Mouse (Mus musculus) myocyte (in vitro differentiated cells): ENCODE measurements around the gene Dnase2b.

Source experiments
- CEBPB ChIP-seq: IDR thresholded peaks from 2 replicates; pipeline ENCODE4 v1.6.1; 2011; ENCODE audit warnings: mild to moderate bottlenecking, moderate library complexity; ENCODE audit not compliant: poor library complexity, insufficient read depth, severe bottlenecking
- E2F4 ChIP-seq: IDR thresholded peaks from one replicate; pipeline ENCODE4 v1.6.1; 2011; ENCODE audit warnings: mild to moderate bottlenecking, control low read depth, moderate library complexity; ENCODE audit not compliant: insufficient read depth
- MAX ChIP-seq: IDR thresholded peaks from one replicate; pipeline ENCODE4 v1.6.1; 2011; ENCODE audit warnings: low read depth, mild to moderate bottlenecking, control low read depth
- MYOD1 ChIP-seq, 3 experiments: IDR thresholded peaks; one replicate each; pipeline ENCODE4 v1.6.1; 2011; ENCODE audit warnings: control low read depth in 2 of 3, low read depth in 2 of 3, mild to moderate bottlenecking in 2 of 3, moderate library complexity in 1 of 3; ENCODE audit not compliant: insufficient read length in 2 of 3, control insufficient read depth in 1 of 3
- MYOG ChIP-seq, 3 experiments: IDR thresholded peaks; one replicate each; pipeline ENCODE4 v1.6.1; 2011; ENCODE audit warnings: control low read depth in 2 of 3, low read depth in 2 of 3, mild to moderate bottlenecking in 2 of 3; ENCODE audit not compliant: insufficient read length in 2 of 3, control insufficient read depth in 1 of 3, insufficient read depth in 1 of 3
- POLR2A ChIP-seq: IDR thresholded peaks from one replicate; pipeline ENCODE4 v1.6.1; 2011; ENCODE audit warnings: low read depth, mild to moderate bottlenecking, control low read depth, moderate library complexity; ENCODE audit not compliant: insufficient read length
- POLR2AphosphoS2 ChIP-seq: IDR thresholded peaks from one replicate; pipeline ENCODE4 v1.6.1; 2011; ENCODE audit warnings: low read depth, control low read depth; ENCODE audit not compliant: insufficient read length
- TCF12 ChIP-seq: IDR thresholded peaks from one replicate; pipeline ENCODE4 v1.6.1; 2011; ENCODE audit warnings: mild to moderate bottlenecking, control low read depth; ENCODE audit not compliant: poor library complexity, insufficient read depth, severe bottlenecking
- TCF3 ChIP-seq: IDR thresholded peaks from one replicate; pipeline ENCODE4 v1.6.1; 2011; ENCODE audit warnings: low read depth, control low read depth; ENCODE audit not compliant: insufficient read length
- USF1 ChIP-seq: IDR thresholded peaks from one replicate; pipeline ENCODE4 v1.6.1; 2011; ENCODE audit warnings: low read depth, mild to moderate bottlenecking, control low read depth, moderate library complexity

- no peak for TF ChIP-seq POLR2A
- TF ChIP-seq MYOD1 (IDR thresholded peaks at IDR 0.05; ENCODE audit: control insufficient read depth in 1 of 3, insufficient read length in 2 of 3, low read depth in 2 of 3) = no peak
- no peak for TF ChIP-seq MAX
- no peak for TF ChIP-seq E2F4
- no peak for TF ChIP-seq CEBPB
- TF ChIP-seq TCF3 = no peak
- no peak for TF ChIP-seq TCF12
- no peak for TF ChIP-seq POLR2AphosphoS2
- TF ChIP-seq USF1 = no peak
- no peak for TF ChIP-seq MYOG (IDR thresholded peaks at IDR 0.05; ENCODE audit: control insufficient read depth in 1 of 3, insufficient read depth in 1 of 3, insufficient read length in 2 of 3, low read depth in 2 of 3)
Observed at GRCm38 (mm10) chr3:146601205-146601604, 14.2 kb downstream of the Dnase2b start.
